Mouse (Mus musculus) layer of hippocampus, adult 2 months (tissue): ENCODE measurements at regions not wholly inside any gene's neighbourhood (a gene's known extent, or its start where the extent isn't known, plus 50 kb on each side); places are given as distances from the start of the nearest gene placed in this dataset.
A peak's percentile ranks its signal among the peaks of the same experiment; 100 is the strongest.

ENCODE experiments used
- DNase-seq, 2 experiments: peaks; one replicate each; pipeline ENCODE4 v3.0.0; 2022; ENCODE audit warnings: low spot score in 2 of 2
- H3K27ac ChIP-seq: fragments of 200-600 bp; 2 replicates; pipeline ENCODE4 v1.8.1; 2022
- H3K4me3 ChIP-seq: fragments of 200-600 bp; 2 replicates; pipeline ENCODE4 v1.8.1; 2022; ENCODE audit warnings: mild to moderate bottlenecking
- CTCF ChIP-seq: fragments of 200-600 bp; conservative IDR thresholded peaks from 2 replicates; pipeline ENCODE4 v1.8.1; 2022; ENCODE audit warnings: antibody characterized with exemption, mild to moderate bottlenecking, moderate library complexity

DNA sequence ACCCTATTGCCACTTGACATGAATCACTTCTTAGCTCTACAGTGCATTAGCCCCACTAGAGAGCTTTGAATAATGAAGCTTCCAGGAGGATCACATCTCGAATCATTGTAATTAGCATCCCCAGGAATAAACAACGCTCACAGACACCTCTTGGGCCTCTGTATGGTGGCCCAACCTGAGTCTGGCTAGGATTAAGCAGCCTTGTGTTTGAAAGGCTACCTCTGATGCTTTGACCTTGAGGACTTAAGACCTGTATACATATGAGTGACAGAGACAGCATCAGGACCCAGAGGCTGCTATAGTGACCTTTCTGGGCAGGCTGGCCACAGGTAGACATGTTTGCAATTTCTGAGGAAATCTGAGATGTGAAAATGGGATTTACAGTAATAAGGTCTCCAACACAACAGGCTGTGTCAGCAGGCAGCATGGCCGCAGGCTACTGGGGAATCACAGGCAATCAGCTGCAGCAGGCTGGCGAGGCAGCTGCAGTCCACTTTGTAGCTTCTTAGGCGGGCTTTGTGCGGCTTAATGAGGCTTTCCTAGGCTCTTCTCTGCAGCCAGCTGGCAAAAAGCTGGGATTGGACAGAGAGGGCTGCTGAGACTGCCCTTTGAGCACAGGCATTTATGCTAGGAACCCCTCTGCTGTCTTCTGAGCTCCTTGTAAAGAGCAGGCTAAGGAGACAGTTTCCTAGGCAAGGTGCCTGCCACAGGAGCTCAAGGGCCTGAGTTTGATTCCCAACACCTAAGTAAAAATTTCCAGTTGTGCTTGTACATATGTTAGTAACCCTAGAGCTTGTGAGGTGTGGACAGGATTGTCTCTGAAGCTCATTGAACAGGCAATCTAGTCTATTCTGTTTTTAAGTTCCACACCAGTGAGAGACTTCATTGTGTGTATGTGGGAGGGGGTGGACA is 768.1 kb upstream of the Auts2 start:
- peak overlapping the region; percentile 19; the same call in 1 of the 2 replicates for H3K27ac ChIP-seq
- TF ChIP-seq CTCF, result no peak
- no peak overlapping the region for H3K4me3 ChIP-seq
- DNase-seq, result peak; percentile 37 to 57

DNA sequence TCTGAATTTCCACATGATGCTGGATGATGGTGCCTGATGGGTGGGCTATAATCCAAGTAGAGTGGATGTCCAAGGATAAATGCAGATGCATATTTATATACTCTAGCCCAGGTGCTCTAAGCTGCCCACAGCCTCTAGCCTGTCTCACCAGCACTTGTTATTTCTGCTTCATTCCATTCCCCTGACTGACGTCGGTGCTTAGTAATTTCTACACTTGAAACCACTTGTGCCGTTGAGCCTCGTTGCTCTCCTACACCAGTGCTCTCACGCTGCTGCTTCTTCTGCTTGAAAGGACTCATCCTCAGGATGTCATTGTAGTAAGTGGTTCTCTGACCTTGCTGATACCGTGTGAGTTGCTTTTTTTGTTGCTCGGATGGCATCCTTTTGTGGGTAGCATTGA is 724.7 kb upstream of the Auts2 start:
- Histone ChIP-seq H3K4me3 (no peak overlapping the region), H3K27ac (no peak overlapping the region)
- no peak for TF ChIP-seq CTCF
- DNase-seq, result no peak

DNA sequence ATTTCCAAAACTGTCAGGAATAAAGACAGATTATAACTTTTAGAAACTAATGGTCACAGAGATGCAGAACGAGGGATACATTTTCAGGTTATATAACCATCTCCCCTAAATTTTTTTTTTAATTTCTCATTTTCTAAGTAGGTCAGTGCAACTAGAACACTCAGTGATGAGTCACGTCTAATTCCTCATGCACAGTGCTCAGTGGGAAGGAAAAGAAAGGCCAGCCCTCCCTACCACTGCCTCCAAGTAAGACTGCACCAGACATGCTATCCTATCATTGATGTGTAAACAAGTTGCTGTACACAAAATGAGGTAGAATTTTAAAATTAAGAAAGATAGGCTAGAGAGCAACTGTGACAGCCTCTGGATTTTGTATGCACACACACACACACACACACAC is 724.2 kb upstream of the Auts2 start:
- Histone ChIP-seq H3K27ac (no peak overlapping the region), H3K4me3 (no peak overlapping the region)
- TF ChIP-seq CTCF, result no peak
- peak in 1 of 2 experiments; percentile 10 for DNase-seq

DNA sequence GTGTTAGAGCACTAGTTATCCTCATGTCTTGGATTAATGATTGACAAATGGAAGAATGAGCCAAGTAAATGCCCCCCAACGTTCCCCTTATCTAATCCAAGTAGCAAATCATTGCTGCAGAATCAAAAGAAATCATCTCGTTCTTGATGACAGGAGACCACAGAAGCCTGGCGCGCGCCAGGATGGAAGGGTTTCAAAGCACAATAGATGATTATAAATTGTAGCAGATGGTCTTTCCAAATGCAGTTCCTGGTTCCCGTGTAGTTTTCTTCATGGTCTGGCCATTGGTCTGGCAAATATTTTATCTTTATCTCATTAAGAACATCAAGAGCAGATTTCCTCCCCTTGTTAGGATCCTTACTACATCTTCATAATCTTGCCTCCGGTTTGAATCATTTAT is 721.8 kb upstream of the Auts2 start:
- Histone ChIP-seq H3K27ac (no peak overlapping the region), H3K4me3 (no peak overlapping the region)
- no peak for TF ChIP-seq CTCF
- DNase-seq, result peak in 1 of 2 experiments; percentile 30

DNA sequence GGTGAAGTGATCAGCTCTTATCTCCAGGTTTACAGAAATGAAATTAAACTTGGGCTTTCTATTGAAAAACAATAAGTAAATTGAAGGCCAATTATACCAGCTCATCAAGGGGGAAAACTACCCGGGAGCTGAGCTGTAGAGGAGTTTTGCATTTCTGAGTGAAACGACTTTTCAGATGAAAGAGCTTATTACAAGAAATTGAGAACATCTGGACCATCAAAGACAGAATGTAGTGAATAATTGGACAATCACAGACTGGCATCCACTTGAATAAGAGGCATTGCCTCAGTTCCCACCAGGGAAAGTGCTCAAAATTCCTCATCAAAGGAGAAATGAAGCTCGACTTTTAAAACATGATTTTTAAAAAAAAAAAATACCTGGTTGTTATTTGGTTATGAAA is 675.7 kb upstream of the Auts2 start:
- Histone ChIP-seq H3K4me3 (no peak overlapping the region), H3K27ac (no peak overlapping the region)
- TF ChIP-seq CTCF, result no peak
- DNase-seq, result no peak

DNA sequence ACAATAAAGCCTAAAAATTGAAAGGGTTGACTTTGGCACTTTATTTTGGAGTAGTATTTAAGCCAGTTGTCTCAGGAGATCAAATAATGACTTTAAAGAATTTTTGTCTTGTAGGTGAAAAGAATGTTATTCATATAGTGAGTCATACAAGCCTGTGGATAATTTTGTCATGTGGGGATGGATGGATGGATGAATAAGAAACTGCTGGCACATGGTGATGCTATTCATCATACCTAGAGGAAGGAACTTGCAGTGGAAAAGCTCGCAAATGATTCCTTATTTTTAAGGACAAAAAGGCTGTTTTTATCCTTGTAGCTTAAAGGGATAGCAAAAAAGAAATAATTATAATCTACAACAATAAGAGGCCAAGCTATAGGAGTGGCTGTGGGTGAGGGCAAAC is 655.4 kb upstream of the Auts2 start:
- no peak for TF ChIP-seq CTCF
- DNase-seq, result no peak
- no peak overlapping the region for H3K4me3 ChIP-seq
- no peak overlapping the region for H3K27ac ChIP-seq

DNA sequence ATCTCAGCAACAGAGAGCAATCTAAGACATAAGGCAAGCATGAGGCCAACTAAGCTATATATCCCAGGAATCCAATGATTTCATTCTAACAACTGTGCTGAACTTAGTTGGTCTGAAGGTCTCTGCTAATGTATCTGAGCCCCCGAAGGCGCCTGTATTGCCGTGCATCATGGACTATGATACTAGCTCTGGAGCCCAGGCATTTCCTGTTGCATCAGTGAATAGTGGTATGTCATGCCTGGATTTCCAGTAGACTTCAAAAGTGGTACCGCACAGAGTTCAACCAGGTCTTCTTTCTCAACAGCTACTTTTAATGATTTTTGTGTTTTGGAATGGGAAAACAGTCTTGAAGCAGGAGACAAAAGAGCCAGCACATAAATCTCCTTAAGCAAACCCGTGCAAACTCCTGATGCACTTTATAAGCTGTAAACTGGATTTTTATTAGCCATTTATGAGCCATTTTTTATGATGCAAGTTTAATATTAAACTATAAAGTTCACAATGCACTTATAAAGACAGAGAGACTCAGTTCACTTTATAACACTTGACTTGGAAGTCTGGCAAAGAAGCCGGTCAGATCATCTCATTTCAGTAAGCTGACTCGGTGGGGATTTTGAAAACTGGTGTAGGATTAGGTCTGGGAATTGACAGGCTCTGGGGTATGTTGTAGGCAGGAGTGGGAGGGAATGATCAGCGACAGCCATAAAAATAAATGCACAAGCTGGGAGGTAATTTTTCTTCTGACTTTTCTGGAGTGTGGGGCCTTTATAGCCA is 646.8 kb upstream of the Auts2 start:
- TF ChIP-seq CTCF, result no peak
- no peak overlapping the region for H3K4me3 ChIP-seq
- no peak overlapping the region for H3K27ac ChIP-seq
- DNase-seq, result no peak

DNA sequence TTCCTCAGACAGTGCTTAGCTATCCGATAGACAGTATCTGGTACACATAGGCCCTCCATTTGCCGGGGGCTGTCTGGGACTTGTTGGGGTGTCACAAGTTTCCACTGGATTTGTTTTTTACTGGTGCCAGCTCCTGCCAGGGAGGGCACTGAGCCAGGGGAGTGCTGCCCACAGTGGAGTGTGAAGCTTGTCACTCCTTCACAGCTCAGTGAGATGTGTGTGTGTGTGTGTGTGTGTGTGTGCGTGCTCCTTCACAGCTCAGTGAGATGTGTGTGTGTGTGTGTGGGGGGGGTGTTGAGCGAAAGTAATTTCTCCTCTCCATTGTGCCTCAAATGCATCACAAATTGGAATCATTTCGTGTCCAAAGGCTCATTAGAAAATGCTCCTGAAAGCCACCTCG is 632.5 kb upstream of the Auts2 start:
- no peak for TF ChIP-seq CTCF
- H3K4me3 ChIP-seq, result no peak overlapping the region
- H3K27ac ChIP-seq, result no peak overlapping the region
- DNase-seq, result peak; percentile 14 to 17

DNA sequence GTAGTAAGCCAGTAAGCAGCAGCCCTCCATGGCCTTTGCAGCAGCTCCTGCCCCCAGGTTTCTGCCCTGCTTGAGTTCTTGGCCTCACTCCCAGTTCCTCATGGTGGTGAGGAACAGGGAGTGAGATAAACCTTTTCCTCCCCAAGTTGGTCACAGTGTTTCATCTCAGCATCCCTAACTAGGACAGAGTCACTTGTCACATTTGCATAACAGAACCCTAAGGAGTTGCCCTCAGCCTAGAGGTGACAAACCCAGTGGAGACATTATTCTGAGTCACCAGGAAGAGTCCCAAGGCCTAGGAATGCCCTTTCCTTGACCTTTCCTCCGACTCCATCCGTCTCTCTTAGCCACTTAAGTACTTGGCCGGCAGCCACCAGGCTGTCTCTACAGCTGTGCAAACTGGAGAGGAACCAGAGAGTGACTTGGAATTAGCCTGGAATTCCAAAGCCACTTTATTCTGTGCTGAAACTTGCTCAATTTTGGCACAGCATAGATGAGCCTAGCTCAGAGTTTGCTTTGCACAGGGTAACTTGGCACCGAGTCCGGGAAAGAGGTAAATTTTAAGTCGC is 630.1 kb upstream of the Auts2 start:
- no peak overlapping the region for H3K4me3 ChIP-seq
- H3K27ac ChIP-seq, result no peak overlapping the region
- peak in 1 of 2 experiments; percentile 26 for DNase-seq
- no peak for TF ChIP-seq CTCF

DNA sequence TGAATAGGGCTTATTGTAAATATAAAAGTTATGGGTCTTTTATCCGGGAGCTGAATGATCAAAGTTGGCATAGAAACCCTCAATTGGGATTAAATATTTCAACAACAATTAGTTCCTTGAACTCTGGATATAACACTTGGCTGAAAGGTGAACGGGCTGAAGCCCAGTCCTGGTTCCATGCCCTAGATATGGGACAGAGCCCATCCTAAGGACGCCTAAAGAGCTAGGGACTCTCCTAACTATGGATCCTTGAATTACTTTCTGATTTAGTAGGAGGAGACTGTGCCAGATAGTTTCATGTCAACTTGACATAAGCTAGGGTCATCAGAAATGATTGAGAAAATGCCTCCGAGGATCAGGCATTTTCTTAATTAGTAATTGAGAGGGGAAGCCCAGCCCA is 629.5 kb upstream of the Auts2 start:
- H3K27ac ChIP-seq, result no peak overlapping the region
- no peak for DNase-seq
- no peak overlapping the region for H3K4me3 ChIP-seq
- TF ChIP-seq CTCF, result no peak

DNA sequence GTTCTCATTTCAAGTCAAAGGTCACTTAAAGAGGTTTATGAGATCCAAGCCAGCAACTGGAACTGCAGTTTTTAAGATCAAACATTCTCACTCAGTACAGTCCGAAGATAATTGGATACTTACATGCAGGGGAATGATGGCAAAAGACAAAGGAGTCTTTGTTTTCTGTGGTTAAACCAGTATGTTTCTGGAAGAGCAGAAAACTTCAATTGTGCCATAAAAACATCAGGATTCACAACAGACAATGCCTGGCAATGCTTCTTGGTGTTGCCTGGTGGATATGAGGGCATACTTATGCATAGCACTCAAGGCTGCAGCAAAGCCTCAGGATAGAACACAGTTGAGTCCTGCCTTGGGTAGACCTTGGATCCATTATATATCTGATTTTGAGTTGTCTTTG is 628.1 kb upstream of the Auts2 start:
- no peak for DNase-seq
- H3K4me3 ChIP-seq, result no peak overlapping the region
- no peak overlapping the region for H3K27ac ChIP-seq
- TF ChIP-seq CTCF, result no peak

DNA sequence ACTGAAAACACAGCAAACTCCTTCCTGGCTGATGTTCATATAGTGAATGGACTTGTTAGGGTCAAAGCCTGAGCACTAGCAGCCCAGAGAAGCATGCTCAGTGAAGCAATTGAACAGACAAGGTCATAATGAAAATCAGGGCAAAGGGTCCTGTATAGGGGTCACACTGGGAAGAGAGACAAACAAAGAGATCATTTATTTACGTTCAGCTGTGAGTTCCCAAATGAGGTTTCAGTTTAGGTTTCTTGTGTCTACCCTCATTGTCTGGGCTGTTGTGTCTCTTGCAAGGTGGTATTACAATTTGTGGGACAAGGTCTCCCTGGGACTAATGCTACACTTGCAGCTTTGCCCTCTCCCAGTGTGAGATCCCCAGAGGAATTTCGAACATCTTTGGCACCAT is 624.4 kb upstream of the Auts2 start:
- H3K4me3 ChIP-seq, result no peak overlapping the region
- DNase-seq, result no peak
- no peak for TF ChIP-seq CTCF

DNA sequence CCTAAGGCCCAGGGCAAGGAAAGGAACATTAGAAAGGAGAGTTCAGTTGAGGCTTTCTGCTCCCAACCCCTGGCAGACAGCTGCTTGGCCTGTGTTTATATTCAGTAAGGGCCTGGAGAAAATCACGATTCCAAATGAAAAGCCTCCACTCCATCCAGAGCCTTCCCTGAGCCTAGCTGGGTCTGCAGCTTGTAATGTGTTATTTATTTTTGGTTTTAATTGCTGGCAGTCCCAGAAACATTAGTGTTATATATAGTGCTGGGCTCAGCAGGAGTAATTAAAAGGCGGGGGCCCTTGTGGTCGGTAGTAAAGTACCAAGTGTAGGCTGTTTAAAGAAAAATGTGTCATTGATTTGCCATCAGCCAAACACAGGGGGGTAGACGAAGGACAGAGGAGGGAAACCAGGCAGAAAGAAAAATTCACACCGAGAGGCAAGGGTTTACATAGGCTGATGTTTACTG is 623.9 kb upstream of the Auts2 start:
- Histone ChIP-seq H3K4me3 (no peak overlapping the region), H3K27ac (no peak overlapping the region)
- no peak for DNase-seq
- TF ChIP-seq CTCF, result no peak

More for the DNA sequence above, 624.4 kb upstream of the Auts2 start:
- no peak overlapping the region for H3K27ac ChIP-seq
